Mouse (Mus musculus) bone marrow, adult 2 months (tissue): Measurements from ENCODE around the gene Ak2.

Source experiments
- CTCF ChIP-seq: fragments of 200-500 bp; IDR thresholded peaks from 2 replicates; pipeline ENCODE4 v1.5.1; 2011; ENCODE audit warnings: low read length, control low read depth; ENCODE audit not compliant: control insufficient read depth, insufficient read depth
- POLR2A ChIP-seq: fragments of 200-500 bp; IDR thresholded peaks from 2 replicates; pipeline ENCODE4 v1.6.1; 2011; ENCODE audit warnings: low read depth, mild to moderate bottlenecking, control low read depth, low read length, borderline replicate concordance; ENCODE audit not compliant: control insufficient read depth

GRCm38 (mm10) chr4:128983151-128983550 lies 8.6 kb upstream of the Ak2 start:
- TF ChIP-seq CTCF (no peak), POLR2A (no peak)
